Mouse (Mus musculus) cortical plate, adult 2 months (tissue): ENCODE measurements around the gene Trim56. TPM values are rescaled to one million over a fixed set of nuclear protein-coding genes. Genes with fewer than 3 reads are reported as not detected.

ENCODE experiments used
- H3K27ac ChIP-seq: fragments of 200-500 bp; 2 replicates; pipeline ENCODE4 v1.5.1; 2012; ENCODE audit warnings: low read length, control low read depth, inconsistent platforms; ENCODE audit not compliant: insufficient read depth
- H3K4me1 ChIP-seq: fragments of 200-500 bp; 2 replicates; pipeline ENCODE4 v1.6.1; 2011; ENCODE audit warnings: low read length; ENCODE audit not compliant: control insufficient read depth, insufficient read depth
- H3K4me3 ChIP-seq: fragments of 200-500 bp; 2 replicates; pipeline ENCODE4 v1.5.1; 2011; ENCODE audit warnings: mild to moderate bottlenecking, low read length, control low read depth; ENCODE audit not compliant: insufficient read depth
- CTCF ChIP-seq: fragments of 200-500 bp; IDR thresholded peaks from 2 replicates; pipeline ENCODE4 v1.5.1; 2011; ENCODE audit warnings: mild to moderate bottlenecking, control low read depth, low read length; ENCODE audit not compliant: insufficient read depth; ENCODE audit errors: extremely low read depth
- POLR2A ChIP-seq: fragments of 200-500 bp; IDR thresholded peaks from 2 replicates; pipeline ENCODE4 v1.6.1; 2011; ENCODE audit warnings: mild to moderate bottlenecking, low read length, control low read depth; ENCODE audit not compliant: insufficient read depth; ENCODE audit errors: extremely low read depth
- polyA plus RNA-seq: library from polyadenylated mRNA; depleted of rRNA; stranded (reverse); fragments of >200 nt; gene quantifications from 2 replicates; pipeline ENCODE4 v1.2.3, GENCODE M21; 2012

The Trim56 gene
- polyA plus RNA-seq, 1 experiment = 1.8 TPM

DNA sequence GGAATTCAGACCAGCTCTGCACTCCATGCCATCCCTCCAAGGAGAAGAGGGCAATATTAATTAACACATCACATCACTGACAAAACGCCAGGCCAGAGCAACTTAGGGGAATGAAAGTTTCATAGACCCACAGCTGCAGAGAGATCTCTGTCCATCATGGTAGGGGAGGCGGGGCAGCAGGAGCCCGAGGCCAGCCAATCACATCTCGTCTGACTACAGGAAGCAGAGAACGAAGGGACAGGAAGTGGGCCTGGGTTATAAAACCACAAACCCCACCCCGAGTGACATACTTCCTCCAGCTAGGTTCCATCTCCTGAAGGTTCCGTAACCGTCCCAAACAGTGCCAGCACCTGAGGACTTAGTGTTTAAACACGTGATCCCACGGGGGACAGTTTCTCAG is 20.9 kb downstream of the Trim56 start:
- no peak overlapping the region for H3K27ac ChIP-seq
- 0 out of 2 replicates have a peak, but pooled peaks cover 2% of the 10 kb centered on the region for H3K4me1 ChIP-seq
- H3K4me3 ChIP-seq = no peak overlapping the region
- TF ChIP-seq POLR2A = no peak
- no peak for TF ChIP-seq CTCF

DNA sequence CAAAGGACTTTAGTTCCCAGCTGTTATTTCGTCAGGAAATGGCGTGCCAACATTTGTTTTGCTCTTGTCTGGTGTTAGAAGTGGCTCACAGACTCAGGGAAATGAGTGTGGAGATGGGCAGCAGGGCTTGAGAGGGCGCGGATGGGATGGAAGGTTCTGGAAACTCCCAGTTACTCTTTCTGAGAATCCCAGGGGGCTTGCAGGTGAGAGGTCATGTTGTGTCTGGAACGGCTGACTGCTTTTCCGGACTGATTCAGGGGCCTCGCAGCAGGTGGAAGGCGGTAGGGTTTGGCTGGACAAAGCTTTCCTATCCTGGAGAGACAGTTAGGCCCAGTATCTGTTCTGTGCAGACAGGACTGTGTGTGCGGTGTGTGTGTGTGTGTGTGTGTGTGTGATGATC is 22.3 kb downstream of the Trim56 start:
- TF ChIP-seq CTCF (no peak), POLR2A (no peak)
- H3K27ac ChIP-seq = no peak overlapping the region
- H3K4me1 ChIP-seq = 0 out of 2 replicates have a peak, but pooled peaks cover 2% of the 10 kb centered on the region
- H3K4me3 ChIP-seq = no peak overlapping the region

DNA sequence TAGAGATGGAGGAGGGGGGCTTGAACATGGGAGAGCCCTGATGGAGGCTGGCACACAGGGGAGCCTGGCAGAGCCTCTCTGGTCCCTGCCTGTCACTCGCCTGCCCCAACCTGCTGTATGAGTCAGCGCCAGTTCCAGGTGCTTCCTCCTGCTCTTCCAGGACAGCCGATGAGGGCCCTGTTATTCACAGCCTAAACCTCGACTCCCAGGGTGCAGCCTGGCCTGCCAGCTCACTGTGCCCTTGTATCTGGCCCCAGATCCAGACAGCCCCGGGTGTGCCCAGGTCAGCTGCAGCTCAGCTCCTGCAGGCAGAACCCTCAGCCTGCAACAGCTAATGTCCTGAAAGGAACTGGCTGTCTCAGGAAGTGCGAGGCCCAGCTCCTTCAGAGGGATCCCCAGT is 24.4 kb downstream of the Trim56 start:
- H3K27ac ChIP-seq = no peak overlapping the region
- no peak overlapping the region for H3K4me3 ChIP-seq
- 0 out of 2 replicates have a peak, but pooled peaks cover 2% of the 10 kb centered on the region for H3K4me1 ChIP-seq
- no peak for TF ChIP-seq POLR2A
- no peak for TF ChIP-seq CTCF

DNA sequence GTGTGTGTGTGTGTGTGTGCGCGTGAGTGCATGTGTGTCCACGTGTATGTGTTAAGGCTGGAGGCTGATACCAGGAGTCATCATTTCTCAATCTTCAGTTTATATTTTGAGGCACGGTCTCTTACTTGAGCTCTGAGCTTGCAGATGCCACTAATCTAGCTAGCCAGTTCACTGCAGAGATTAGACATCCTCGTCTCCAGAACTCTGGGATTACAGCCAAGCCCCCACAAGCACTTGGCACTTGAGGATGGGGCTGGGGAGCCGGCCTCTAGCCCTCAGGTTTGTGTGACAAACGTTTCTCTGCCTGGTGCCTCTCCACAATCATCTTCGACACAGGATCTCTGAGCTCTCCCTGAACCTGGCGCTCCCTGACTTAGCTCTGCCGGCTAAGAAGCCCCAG is 25.1 kb downstream of the Trim56 start:
- Histone ChIP-seq H3K4me3 (no peak overlapping the region), H3K4me1 (0 out of 2 replicates have a peak, but pooled peaks cover 2% of the 10 kb centered on the region), H3K27ac (no peak overlapping the region)
- no peak for TF ChIP-seq CTCF

DNA sequence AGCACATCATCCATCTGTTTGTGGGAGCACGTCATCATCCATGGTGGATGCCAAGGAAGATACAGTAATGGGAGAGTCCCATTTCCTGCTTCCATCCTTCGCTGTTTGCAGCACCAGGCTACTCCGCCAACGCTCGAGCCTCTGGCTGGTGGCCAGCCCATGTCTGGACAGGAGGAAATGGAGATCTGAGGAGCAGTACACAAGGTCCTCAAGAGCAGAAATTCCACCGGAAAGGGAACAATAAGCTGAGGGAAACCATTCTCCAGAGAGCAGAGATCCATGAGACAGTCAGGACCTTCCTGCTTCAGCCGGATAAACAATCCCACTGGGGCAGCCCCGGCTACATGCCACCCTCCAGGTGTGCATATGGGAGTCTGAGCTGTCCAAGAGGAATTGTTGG is 28.6 kb downstream of the Trim56 start:
- Histone ChIP-seq H3K4me3 (no peak overlapping the region), H3K27ac (no peak overlapping the region), H3K4me1 (no peaks in the 10 kb centered on the region)
- TF ChIP-seq POLR2A (no peak), CTCF (no peak)

DNA sequence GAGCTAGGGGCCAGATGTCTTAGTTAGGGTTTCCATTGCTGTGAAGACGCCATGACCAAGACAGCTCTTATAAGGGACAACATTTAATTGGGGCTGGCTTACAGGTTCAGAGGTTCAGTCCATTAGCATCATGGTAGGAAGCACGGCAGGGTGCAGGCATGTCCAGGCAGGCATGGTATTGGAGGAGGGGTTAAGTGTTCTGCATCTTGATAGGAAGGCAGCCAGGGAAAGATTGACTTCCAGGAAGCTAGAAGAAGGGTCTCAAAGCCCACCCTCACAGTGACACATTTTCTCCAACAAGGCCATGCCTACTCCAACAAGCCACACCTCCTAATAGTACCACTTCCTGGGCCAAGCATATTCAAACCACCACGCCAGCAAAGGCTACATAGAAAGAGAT is 30.3 kb downstream of the Trim56 start:
- H3K4me3 ChIP-seq = no peak overlapping the region
- H3K27ac ChIP-seq = no peak overlapping the region
- no peak for TF ChIP-seq POLR2A
- no peak for TF ChIP-seq CTCF
- no peaks in the 10 kb centered on the region for H3K4me1 ChIP-seq

DNA sequence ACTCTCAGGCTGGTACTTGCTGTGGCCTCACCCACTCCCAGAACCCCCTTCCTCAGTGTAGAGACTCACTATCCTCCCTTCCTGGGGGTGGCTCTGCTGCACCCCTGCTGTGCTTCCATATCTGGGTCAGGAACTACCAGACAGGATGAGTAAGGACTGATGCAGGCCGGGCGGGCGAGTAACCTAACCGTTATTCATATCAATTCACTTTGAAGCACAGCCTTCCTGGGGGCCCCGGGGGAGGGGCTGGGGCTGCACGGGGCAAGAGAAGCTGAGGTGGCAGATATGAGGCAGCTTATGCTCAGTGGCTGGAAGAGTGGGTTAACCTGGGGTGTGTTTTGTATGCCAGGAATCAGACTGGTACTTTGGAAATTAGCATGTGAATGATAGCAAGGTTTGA is 31.0 kb downstream of the Trim56 start:
- no peak overlapping the region for H3K27ac ChIP-seq
- H3K4me1 ChIP-seq = no peaks in the 10 kb centered on the region
- TF ChIP-seq CTCF (no peak), POLR2A (no peak)
- no peak overlapping the region for H3K4me3 ChIP-seq

DNA sequence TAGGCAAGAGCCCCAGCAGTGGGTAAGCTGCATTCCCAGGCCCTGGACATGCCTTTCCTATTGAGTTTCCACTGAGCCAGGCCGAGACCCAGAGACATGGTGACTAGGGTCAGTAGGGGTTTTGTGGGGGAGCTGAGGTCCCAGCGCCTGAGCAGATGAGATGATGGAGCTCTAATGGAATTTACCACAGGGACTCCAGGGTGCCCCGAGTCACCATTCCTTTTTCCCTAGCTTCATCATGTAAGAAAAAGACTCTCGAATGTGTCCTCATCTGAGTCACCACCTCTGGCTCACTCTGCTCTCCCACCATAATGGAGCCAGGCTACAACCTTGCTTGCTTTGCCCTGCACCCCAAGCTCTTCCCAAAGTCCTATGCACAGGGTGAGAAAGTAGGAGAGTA is 33.0 kb downstream of the Trim56 start:
- no peaks in the 10 kb centered on the region for H3K4me1 ChIP-seq
- no peak overlapping the region for H3K27ac ChIP-seq
- no peak for TF ChIP-seq CTCF
- TF ChIP-seq POLR2A = no peak
- no peak overlapping the region for H3K4me3 ChIP-seq

DNA sequence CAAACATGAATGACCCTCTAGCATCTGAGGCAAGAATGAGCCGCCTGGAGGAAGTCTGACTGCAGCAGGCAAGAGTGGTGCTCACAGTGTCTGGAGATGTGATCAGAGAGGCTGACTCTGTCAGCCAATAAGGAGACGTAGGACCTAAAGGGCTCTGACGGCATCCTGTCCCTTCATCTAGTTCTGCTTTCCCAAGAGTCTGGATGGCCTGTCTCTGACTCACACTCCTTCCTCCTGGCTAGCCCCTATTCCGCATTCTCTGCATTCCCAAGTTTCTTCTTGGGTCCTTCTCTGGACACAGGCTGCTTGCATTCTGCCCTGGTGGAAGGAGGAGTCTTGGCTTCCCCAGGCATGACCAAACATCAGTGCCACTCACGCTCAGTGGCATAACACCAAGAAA is 36.2 kb downstream of the Trim56 start:
- TF ChIP-seq POLR2A (no peak), CTCF (no peak)
- Histone ChIP-seq H3K4me3 (no peak overlapping the region), H3K4me1 (peaks cover 3% of the 10 kb centered on the region; the same call in 1 of the 2 replicates), H3K27ac (no peak overlapping the region; the same call in 1 of the 2 replicates)

DNA sequence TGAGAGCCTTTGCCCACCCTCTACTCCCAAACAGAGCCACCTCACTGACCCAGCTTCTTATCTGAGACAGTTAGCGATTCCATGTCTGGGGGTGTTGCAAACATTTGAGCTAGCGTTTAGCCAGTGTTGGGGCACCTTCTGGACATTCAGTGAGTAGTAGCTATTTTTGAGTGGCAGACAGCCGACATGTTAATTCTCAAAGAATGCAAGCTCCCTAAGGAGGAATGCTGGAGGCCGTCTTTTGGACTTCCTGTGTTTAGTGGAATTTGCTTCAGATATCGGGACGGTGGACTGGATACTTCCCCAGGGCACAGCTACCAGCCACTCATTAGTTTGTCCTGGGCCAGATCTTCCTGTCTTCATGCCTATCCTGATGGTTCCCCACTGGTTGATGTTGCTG is 37.4 kb downstream of the Trim56 start:
- peaks cover 3% of the 10 kb centered on the region; the same call in 1 of the 2 replicates for H3K4me1 ChIP-seq
- no peak overlapping the region for H3K27ac ChIP-seq
- H3K4me3 ChIP-seq = no peak overlapping the region
- TF ChIP-seq CTCF (no peak), POLR2A (no peak)

DNA sequence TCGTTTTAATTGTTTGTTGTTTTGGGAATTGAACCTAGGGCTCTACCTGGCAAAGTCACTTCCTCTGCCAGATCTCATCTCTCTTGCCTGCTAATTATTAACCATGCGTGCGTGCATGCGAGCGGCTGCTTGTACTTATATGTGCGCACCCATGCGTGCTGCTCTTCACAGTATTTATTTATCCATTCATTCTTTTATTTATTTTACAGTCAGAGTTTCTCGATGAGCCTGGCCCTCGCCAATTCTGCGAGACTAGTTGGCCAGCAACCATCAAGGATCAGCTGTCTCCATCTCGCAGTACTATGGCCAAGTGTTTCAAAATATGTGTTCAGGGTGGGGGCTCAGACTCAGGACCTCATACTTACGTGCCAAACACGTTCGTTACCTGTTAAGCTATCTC is 38.0 kb downstream of the Trim56 start:
- Histone ChIP-seq H3K4me1 (peaks cover 3% of the 10 kb centered on the region; the same call in 1 of the 2 replicates), H3K27ac (no peak overlapping the region)
- no peak for TF ChIP-seq CTCF
- no peak for TF ChIP-seq POLR2A

More for the DNA sequence above, 38.0 kb downstream of the Trim56 start:
- H3K4me3 ChIP-seq = no peak overlapping the region
